Mouse (Mus musculus) liver, embryonic 15.5 days (tissue): ENCODE results near the gene Pcnp. TPM values are rescaled to one million over a fixed set of nuclear protein-coding genes. Genes with fewer than 3 reads are reported as not detected.
"Not testable (repeated sequence)": the region's sequence is repeated elsewhere in the genome, so short reads cannot be mapped to it uniquely, and the experiment has no call there.

Experiments
- ATAC-seq: fragments of 200-750 bp; cut with Nextera tagmentation; 2 replicates; pipeline ENCODE4 v1.8.0; 2017; ENCODE audit warnings: moderate number of reproducible peaks, mild to moderate bottlenecking, moderate library complexity; ENCODE audit not compliant: insufficient read depth
- H3K27ac ChIP-seq: fragments of 300-500 bp; sonication (generic); replicated peaks from 2 replicates; pipeline ENCODE4 v1.5.1; 2015; ENCODE audit warnings: mild to moderate bottlenecking, inconsistent platforms
- H3K27me3 ChIP-seq: fragments of 300-500 bp; sonication (generic); 2 replicates; pipeline ENCODE4 v1.6.1; 2015; ENCODE audit warnings: mild to moderate bottlenecking, inconsistent platforms
- H3K36me3 ChIP-seq: fragments of 300-500 bp; sonication (generic); replicated peaks from 2 replicates; pipeline ENCODE4 v1.6.1; 2015; ENCODE audit warnings: moderate library complexity, mild to moderate bottlenecking, inconsistent platforms
- H3K4me1 ChIP-seq: fragments of 300-500 bp; sonication (generic); replicated peaks from 2 replicates; pipeline ENCODE4 v1.6.1; 2015; ENCODE audit warnings: inconsistent platforms
- H3K4me2 ChIP-seq: fragments of 300-500 bp; sonication (generic); 2 replicates; pipeline ENCODE4 v1.6.1; 2015; ENCODE audit warnings: moderate library complexity, mild to moderate bottlenecking, inconsistent platforms
- H3K4me3 ChIP-seq: fragments of 300-500 bp; sonication (generic); replicated peaks from 2 replicates; pipeline ENCODE4 v1.5.1; 2015; ENCODE audit warnings: mild to moderate bottlenecking, inconsistent platforms
- H3K9ac ChIP-seq: fragments of 300-500 bp; sonication (generic); 2 replicates; pipeline ENCODE4 v1.6.1; 2015; ENCODE audit warnings: moderate library complexity, mild to moderate bottlenecking, inconsistent platforms
- H3K9me3 ChIP-seq: fragments of 300-500 bp; sonication (generic); replicated peaks from 2 replicates; pipeline ENCODE4 v1.6.1; 2016; ENCODE audit warnings: inconsistent platforms
- WGBS: fragments of 180-500 bp; shearing (Covaris S2); methylation state at CpG from one replicate; pipeline ENCODE4 v1.1.7; 2015; ENCODE audit warnings: mixed read lengths; ENCODE audit not compliant: insufficient replicate concordance; 5-methylcytosine and 5-hydroxymethylcytosine counted together
- polyA plus RNA-seq: library from polyadenylated mRNA; unstranded; fragments of >200 nt; fragmentation: Nextera tagmentation; extraction: Ambion mirVana; gene quantifications from 2 replicates; pipeline ENCODE4 v1.2.1, GENCODE M21; 2015

Gene Pcnp
- 85.2 and 93.7 TPM in 2 replicates for polyA plus RNA-seq

DNA sequence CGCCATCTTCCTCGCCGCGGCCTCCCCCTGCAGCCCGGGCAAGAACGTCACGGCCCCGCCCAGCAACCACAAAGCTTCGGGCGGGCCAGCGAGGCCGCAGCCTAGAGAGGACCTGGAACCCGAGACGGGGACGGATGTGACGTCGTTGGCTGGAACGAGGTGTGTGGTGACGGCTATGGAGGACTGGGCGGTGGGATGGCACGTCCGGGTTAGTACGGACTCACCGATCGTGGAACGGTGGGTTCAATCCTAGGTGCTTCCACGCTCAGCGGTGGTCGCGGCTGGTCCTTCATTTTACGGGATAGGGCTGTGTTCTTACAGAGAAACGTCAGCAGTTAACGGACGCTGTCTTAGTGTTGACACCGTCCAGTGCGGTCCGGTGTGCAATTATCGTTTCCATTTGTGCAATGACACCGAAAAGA lies at the start of gene Pcnp:
Pcnp (minus strand) TSS at position 79 of the 422 bp plus-strand sequence.
- H3K9ac ChIP-seq = peak within 1 kb of the TSS; percentile 94
- H3K27ac ChIP-seq = peak within 1 kb of the TSS; percentile 94
- H3K27me3 ChIP-seq = no peaks in the 10 kb centered on the region
- peak; percentile 99 for ATAC-seq
- peaks cover 43% of the 10 kb centered on the region for H3K36me3 ChIP-seq
- under 1% methylated on average over 39 of the region's 39 CpGs for WGBS
- H3K4me2 ChIP-seq = peak within 1 kb of the TSS; percentile 85
- peak within 1 kb of the TSS; percentile 98 for H3K4me3 ChIP-seq
- no peaks in the 10 kb centered on the region for H3K9me3 ChIP-seq
- peaks cover 32% of the 10 kb centered on the region for H3K4me1 ChIP-seq

- WGBS = 10% methylated on average over 11 of the region's 11 CpGs
- H3K27me3 ChIP-seq = no peaks in the 10 kb centered on the region
- H3K9ac ChIP-seq = peak overlapping the region; percentile 95
- peaks cover 5% of the 10 kb centered on the region; the same call in 1 of the 2 replicates for H3K36me3 ChIP-seq
- no peak for ATAC-seq
- peak overlapping the region; percentile 94 for H3K4me3 ChIP-seq
- peak overlapping the region; percentile 68 for H3K4me2 ChIP-seq
- peaks cover 44% of the 10 kb centered on the region for H3K4me1 ChIP-seq
- H3K9me3 ChIP-seq = no peaks in the 10 kb centered on the region
- peak overlapping the region; percentile 99 for H3K27ac ChIP-seq
Observed at GRCm38 (mm10) chr16:56076121-56076869, 46.8 kb upstream of the Pcnp start.

- Histone ChIP-seq H3K9ac (peak overlapping the region; percentile 95), H3K4me3 (peak overlapping the region; percentile 94), H3K4me1 (peaks cover 52% of the 10 kb centered on the region), H3K27me3 (no peaks in the 10 kb centered on the region), H3K4me2 (peak overlapping the region; percentile 68), H3K27ac (peak overlapping the region; percentile 99), H3K9me3 (no peaks in the 10 kb centered on the region), H3K36me3 (peaks cover 5% of the 10 kb centered on the region; the same call in 1 of the 2 replicates)
- WGBS = under 1% methylated on average over 55 of the region's 66 CpGs
- ATAC-seq = peak; percentile 51
Observed at GRCm38 (mm10) chr16:56075222-56076111, 45.9 kb upstream of the Pcnp start.

DNA sequence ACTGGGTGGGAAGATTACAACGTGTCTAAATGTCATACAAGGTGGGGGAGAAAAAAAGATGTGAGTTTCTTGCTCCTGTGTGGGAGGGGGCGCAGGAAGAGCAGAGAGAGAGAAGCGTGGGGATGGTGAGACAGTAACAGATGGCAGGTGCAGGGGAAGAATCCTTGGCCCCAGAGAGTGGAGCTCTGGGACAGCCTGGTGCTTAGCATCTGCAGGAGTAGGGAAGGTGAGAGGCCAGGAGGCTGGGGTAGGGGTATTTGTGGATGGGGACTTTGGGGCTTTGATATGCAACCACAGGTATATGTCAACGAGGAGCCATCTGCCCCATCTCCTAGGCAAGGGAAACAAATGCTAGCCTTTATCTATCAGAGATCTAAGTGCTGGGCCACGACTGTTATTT lies 45.0 kb upstream of the Pcnp start:
- WGBS = 39% methylated on average over 5 of the region's 5 CpGs
- ATAC-seq = no peak

GRCm38 (mm10) chr16:56074122-56074521 lies 44.6 kb upstream of the Pcnp start:
- no peaks in the 10 kb centered on the region for H3K9me3 ChIP-seq
- ATAC-seq = 0 out of 2 replicates have a peak, but pooled peaks have one; percentile 3
- H3K4me2 ChIP-seq = peak overlapping the region; percentile 68
- peaks cover 61% of the 10 kb centered on the region for H3K4me1 ChIP-seq
- peak overlapping the region; percentile 95; the same call in 1 of the 2 replicates for H3K9ac ChIP-seq
- no peak overlapping the region for H3K4me3 ChIP-seq
- H3K36me3 ChIP-seq = peaks cover 5% of the 10 kb centered on the region; the same call in 1 of the 2 replicates
- peak overlapping the region; percentile 99 for H3K27ac ChIP-seq
- H3K27me3 ChIP-seq = no peaks in the 10 kb centered on the region
- 30% methylated on average over 1 of the region's 1 CpGs for WGBS

More for the DNA sequence above, 45.0 kb upstream of the Pcnp start:
- H3K4me3 ChIP-seq = peak overlapping the region; percentile 94
- no peaks in the 10 kb centered on the region for H3K9me3 ChIP-seq
- peak overlapping the region; percentile 95 for H3K9ac ChIP-seq
- peak overlapping the region; percentile 68 for H3K4me2 ChIP-seq
- peaks cover 58% of the 10 kb centered on the region for H3K4me1 ChIP-seq
- peak overlapping the region; percentile 99 for H3K27ac ChIP-seq
- peaks cover 5% of the 10 kb centered on the region; the same call in 1 of the 2 replicates for H3K36me3 ChIP-seq
- H3K27me3 ChIP-seq = no peaks in the 10 kb centered on the region

GRCm38 (mm10) chr16:56073150-56073549 lies 43.6 kb upstream of the Pcnp start:
- H3K27me3 ChIP-seq, ATAC-seq, H3K36me3 ChIP-seq, H3K9ac ChIP-seq, H3K9me3 ChIP-seq, H3K4me3 ChIP-seq: not testable (repeated sequence)
- peak overlapping the region; percentile 99 for H3K27ac ChIP-seq
- H3K4me2 ChIP-seq = peak overlapping the region; percentile 74; the same call in 1 of the 2 replicates
- peaks cover 71% of the 10 kb centered on the region for H3K4me1 ChIP-seq
- WGBS = 90% methylated on average over 6 of the region's 6 CpGs

- Histone ChIP-seq H3K27me3 (no peaks in the 10 kb centered on the region), H3K4me2 (peak overlapping the region; percentile 74), H3K9me3 (no peaks in the 10 kb centered on the region), H3K4me3 (no peak overlapping the region), H3K4me1 (peaks cover 77% of the 10 kb centered on the region), H3K27ac (peak overlapping the region; percentile 99), H3K9ac (peak overlapping the region; percentile 26; the same call in 1 of the 2 replicates), H3K36me3 (no peaks in the 10 kb centered on the region)
- 75% methylated on average over 6 of the region's 6 CpGs for WGBS
- no peak for ATAC-seq
Observed at GRCm38 (mm10) chr16:56072533-56072932, 43.0 kb upstream of the Pcnp start.

- Histone ChIP-seq H3K36me3 (no peaks in the 10 kb centered on the region), H3K4me2 (peak overlapping the region; percentile 74), H3K27ac (peak overlapping the region; percentile 99), H3K9me3 (no peaks in the 10 kb centered on the region), H3K9ac (peak overlapping the region; percentile 64), H3K27me3 (no peaks in the 10 kb centered on the region), H3K4me3 (peak overlapping the region; percentile 46), H3K4me1 (peaks cover 73% of the 10 kb centered on the region)
- ATAC-seq = peak; percentile 90
- WGBS = 13% methylated on average over 5 of the region's 5 CpGs
Observed at GRCm38 (mm10) chr16:56071317-56072232, 42.0 kb upstream of the Pcnp start.

- H3K4me1 ChIP-seq = peaks cover 66% of the 10 kb centered on the region
- H3K36me3 ChIP-seq = no peaks in the 10 kb centered on the region
- no peak for ATAC-seq
- H3K27ac ChIP-seq = peak overlapping the region; percentile 61
- no peaks in the 10 kb centered on the region for H3K9me3 ChIP-seq
- H3K9ac ChIP-seq = no peak overlapping the region
- WGBS = 82% methylated on average over 6 of the region's 6 CpGs
- no peaks in the 10 kb centered on the region for H3K27me3 ChIP-seq
- no peak overlapping the region for H3K4me3 ChIP-seq
- H3K4me2 ChIP-seq = no peak overlapping the region
Observed at GRCm38 (mm10) chr16:56068523-56069070, 39.1 kb upstream of the Pcnp start.

DNA sequence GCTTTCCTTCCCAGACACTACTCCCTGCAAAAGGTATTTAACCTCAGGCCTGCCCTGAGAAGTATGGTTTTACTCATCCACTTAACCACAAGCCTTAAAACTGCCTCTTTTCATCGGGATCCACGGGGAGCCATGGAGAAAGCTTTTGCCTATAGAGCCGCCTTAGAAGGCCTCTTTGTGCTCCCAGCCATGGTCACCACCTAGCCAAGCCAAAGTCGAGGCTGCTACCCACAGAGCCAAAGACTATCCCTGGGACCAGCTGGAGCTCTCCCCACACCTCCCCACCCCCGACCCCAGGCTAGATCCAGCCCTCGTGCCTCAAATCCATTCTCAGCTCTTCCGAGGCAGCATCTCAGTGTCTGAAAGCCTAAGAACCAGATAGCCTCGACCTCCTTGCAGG lies 36.6 kb upstream of the Pcnp start:
- no peak overlapping the region for H3K9ac ChIP-seq
- H3K4me3 ChIP-seq = no peak overlapping the region
- no peaks in the 10 kb centered on the region for H3K36me3 ChIP-seq
- H3K27me3 ChIP-seq = no peaks in the 10 kb centered on the region
- peaks cover 45% of the 10 kb centered on the region for H3K4me1 ChIP-seq
- H3K9me3 ChIP-seq = no peaks in the 10 kb centered on the region
- WGBS = 54% methylated on average over 8 of the region's 8 CpGs
- no peak overlapping the region; the same call in 1 of the 2 replicates for H3K27ac ChIP-seq
- H3K4me2 ChIP-seq = no peak overlapping the region
- ATAC-seq = no peak
